Mouse (Mus musculus) heart, postnatal 0 days (tissue): ENCODE data around the gene Ccdc62.

ENCODE experiments used
- CTCF ChIP-seq: IDR thresholded peaks from 2 replicates; pipeline ENCODE4 v1.5.1; 2016; ENCODE audit warnings: antibody characterized with exemption, control low read depth, low read depth
- EP300 ChIP-seq: IDR thresholded peaks from 2 replicates; pipeline ENCODE4 v1.6.1; 2016; ENCODE audit warnings: antibody characterized with exemption, low read depth

- TF ChIP-seq CTCF, result no peak
- no peak for TF ChIP-seq EP300
These were observed 82.4 kb downstream of the Ccdc62 start for GRCm38 (mm10) chr5:124012885-124013284.
